Mouse (Mus musculus): ENCODE results near the gene Ttc8.
"Not testable (repeated sequence)": the region's sequence is repeated elsewhere in the genome, so short reads cannot be mapped to it uniquely, and the experiment has no call there.

Ttc8 gene

DNA sequence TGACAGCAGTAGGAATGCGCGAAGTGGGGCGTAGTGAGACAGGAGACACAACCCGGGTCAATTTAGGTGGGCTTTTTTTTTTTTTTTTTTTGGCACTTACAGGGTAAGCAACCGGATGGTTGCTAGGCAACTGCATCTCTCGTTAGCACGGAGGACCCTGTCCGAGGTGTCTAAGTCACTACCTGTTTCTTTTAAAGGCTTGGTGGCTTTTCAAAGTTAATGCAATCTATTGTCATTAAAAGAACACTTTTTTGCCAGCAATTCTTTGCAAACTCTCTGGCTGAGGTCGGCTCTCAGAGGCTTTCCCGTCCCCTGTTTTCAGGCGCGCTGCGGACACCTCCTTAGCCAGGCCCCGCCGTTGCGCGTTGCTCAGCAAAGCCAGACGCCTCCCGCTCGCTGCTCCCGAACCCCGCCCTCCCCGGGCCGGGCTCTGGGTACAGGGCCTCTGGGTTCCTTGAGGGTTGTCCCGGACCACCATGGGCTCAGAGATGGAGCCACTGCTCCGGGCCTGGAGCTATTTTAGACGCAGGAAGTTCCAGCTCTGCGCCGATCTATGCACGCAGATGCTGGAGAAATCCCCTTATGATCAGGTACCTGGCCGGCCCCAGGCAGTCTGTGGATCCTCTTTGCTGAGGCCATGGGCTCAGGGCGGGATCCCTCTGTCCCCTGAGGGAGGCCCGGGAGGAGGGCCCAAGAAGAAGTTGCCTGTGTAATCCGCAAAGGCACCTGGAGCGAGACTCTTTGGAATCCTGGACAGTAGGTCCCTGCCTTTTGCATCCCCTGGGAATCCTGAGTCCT, at the start of gene Ttc8:
Gene Ttc8, plus strand, starts transcription at position 381 of the 798 bp plus-strand sequence.
- in situ Hi-C loops (cut with MboI; ENCODE audit: unreplicated experiment in 2 of 2), result no loop called here

GRCm38 (mm10) chr12:98872836-98873235, 47.5 kb upstream of the Ttc8 start:
- in situ Hi-C loops (cut with MboI; ENCODE audit: unreplicated experiment in 2 of 2), result no loop called here

DNA sequence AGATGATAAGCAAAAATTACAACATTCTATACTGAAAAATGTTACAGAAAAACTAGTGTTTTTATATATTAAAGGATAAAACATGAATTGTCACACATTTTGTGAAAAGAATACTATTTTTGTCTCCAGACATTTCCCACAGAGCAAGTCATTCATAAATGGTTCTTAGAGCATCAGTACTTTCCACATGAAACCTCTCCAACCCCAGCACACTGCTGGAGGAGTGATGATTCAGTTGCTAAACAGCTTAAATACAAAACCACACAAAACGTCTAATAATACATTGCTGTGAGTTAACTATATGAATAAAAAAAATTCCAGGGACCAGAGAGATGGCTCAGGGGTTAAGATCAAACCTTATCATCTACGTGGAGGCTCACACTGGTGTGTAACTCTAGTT, 45.2 kb upstream of the Ttc8 start:
- in situ Hi-C loops (cut with MboI; ENCODE audit: unreplicated experiment in 2 of 2), result no loop called here

- in situ Hi-C loops (cut with MboI; ENCODE audit: unreplicated experiment in 2 of 2), result no loop called here
These were observed 41.7 kb upstream of the Ttc8 start for GRCm38 (mm10) chr12:98878693-98879092.

DNA sequence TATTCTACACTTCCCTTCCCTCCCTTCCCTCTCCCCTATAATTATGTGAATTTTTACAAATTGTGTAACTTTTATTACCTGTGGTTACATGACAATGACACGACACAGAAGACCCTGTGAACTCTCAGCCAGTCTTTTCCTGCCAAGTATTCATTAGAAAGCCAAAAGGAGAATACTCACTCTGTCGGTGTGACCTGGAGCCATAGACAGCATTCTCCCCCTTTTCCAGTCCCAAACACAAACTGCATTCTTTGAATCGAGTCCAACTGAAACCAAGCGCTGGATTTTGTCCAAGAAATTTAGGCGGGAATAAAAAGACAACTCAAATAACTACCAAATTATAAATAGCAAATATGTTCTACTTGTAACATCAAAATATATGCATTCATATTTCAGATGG, 38.6 kb upstream of the Ttc8 start:
- in situ Hi-C loops (cut with MboI; ENCODE audit: unreplicated experiment in 2 of 2), result loop anchor here (5.0 to 10.0 kb wide), 2 partner anchors 209 to 597 kb away; no protein-coding TSS in a partner anchor

DNA sequence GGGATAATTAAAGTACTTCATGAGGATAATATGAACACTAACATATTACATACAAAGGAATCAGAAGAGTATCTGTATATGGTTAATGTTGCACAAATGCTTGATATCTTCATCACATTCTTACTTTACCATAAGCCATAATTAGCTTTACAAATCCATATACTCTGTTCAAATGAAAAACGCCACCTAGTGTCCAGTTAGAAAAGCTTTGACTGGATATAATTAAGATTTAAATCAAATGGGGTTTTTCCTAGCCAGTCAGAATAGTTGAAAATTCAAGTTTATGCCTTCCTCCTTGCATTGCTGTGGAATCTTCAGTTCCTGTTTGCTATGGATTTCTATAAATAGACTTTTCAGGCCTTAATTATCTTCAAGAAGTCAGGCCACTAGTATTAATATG, 35.9 kb upstream of the Ttc8 start:
- in situ Hi-C loops (cut with MboI; ENCODE audit: unreplicated experiment in 2 of 2), result loop anchor here (5.0 to 10.0 kb wide), 2 partner anchors 212 to 600 kb away; no protein-coding TSS in a partner anchor

GRCm38 (mm10) chr12:98896761-98897160, 23.6 kb upstream of the Ttc8 start:
- in situ Hi-C loops (cut with MboI; ENCODE audit: unreplicated experiment in 2 of 2), result no loop called here

DNA sequence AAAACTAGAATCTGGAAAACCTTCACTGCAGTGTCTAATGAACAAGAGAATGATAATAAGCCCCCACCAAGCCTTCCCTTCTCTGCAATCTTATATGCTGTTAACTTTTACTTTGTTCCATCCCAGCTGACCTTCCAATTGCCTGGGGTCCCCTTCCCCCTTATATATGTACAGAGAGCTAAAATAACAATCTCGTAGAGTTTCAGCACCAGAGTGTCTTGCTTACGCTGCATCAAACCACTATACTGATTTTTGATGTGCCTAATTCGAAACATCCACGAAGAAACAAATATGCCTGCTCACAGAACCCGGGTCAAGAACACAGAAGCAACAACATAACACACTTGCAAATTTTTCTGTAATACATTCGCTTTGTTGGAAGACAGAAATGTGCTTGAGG, 20.7 kb upstream of the Ttc8 start:
- in situ Hi-C loops (cut with MboI; ENCODE audit: unreplicated experiment in 2 of 2), result no loop called here

DNA sequence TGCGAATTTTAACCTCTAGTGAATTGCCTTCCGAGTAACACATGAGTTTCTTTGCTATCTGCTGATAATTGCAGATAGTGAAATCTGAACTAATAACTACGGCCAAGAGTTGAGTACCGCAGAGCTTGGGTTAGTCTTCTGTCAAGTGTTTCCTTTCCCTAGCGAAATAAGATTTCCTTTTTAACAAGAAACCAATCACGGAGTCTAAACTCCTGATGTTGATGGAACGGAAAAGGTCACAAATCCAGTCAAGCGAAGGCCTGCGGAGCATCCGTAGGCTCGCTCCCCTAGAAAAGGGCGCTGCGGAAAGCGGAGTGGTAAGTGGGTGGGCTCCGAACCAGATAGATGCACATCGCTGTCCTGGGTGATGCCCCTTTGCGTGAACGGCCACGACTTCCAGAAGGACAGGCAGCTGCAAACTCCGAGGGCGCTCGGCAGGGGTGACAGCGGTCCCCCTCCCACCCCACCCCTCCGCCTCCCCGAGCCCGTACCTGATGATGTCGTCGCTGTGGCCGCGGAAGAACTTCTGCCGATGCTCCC, 20.0 kb upstream of the Ttc8 start:
- in situ Hi-C loops (cut with MboI; ENCODE audit: unreplicated experiment in 2 of 2), result no loop called here

- in situ Hi-C loops (cut with MboI; ENCODE audit: unreplicated experiment in 2 of 2), result no loop called here
These were observed 19.2 kb upstream of the Ttc8 start, which contains the start of gene Eml5 for GRCm38 (mm10) chr12:98900881-98901801. Eml5 (minus strand) TSS chr12:98901484.

DNA sequence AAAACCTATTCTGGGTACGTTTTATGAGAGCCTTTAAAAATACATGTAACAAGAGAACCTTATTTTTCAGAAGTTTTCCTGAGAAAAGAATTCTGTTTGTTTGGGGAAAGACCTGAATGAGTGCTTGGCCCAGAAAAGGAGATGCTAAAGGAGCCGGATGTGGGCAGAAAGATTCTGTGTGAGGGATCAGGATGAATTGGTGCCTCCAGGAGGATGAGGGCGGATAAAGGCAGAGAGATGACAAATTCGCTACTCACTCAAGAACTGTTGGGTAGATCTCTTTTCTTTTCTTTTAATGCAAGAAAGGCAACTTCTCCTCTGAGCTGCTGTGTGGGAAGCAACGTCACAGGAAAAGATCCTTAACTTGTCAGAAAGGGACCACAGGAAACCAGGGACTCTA, 14.9 kb upstream of the Ttc8 start:
- in situ Hi-C loops (cut with MboI; ENCODE audit: unreplicated experiment in 2 of 2), result no loop called here

GRCm38 (mm10) chr12:98910096-98910495, 10.3 kb upstream of the Ttc8 start:
- in situ Hi-C loops (cut with MboI; ENCODE audit: unreplicated experiment in 2 of 2), result no loop called here

DNA sequence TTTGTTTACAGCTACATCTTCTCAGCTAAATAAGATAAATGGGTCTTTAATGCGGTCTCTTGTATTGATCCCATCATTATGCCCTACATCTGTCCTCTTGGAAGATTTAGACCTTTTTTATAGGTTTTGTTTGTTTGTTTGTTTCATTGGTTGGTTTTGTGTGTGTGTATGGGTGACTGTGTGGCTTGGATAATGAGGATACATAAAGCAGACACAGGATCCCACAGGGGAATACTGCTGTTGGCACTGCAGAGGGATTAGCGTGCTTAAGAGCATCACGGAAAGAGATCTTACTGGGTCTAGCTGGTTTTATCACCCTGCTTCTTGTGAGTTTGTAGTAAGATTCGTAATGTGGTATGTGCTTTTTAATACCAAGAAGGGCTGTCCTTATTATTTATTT, 10.8 kb downstream of the Ttc8 start:
- in situ Hi-C loops (cut with MboI; ENCODE audit: unreplicated experiment in 2 of 2), result no loop called here

DNA sequence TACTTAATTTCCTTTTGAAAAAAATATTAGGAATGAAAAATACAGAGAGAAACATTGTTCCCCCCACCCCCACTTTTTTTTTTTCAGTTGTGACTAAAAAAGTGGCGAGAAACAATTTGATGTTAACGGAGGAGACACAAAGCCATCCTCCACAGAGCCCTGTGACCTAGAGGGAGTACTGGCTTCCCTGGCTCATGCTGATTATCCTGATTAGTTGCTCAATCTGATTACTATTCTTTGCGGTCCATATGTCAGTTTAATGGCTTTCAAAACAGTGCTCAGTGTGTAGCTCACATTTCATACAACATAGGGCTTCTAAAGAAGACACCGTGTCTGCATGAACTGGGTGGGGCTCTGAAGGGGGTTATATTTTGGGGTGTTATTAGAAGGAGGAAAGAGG, 12.1 kb downstream of the Ttc8 start:
- in situ Hi-C loops (cut with MboI; ENCODE audit: unreplicated experiment in 2 of 2), result no loop called here

GRCm38 (mm10) chr12:98932856-98933255, 12.5 kb downstream of the Ttc8 start:
- in situ Hi-C loops (cut with MboI; ENCODE audit: unreplicated experiment in 2 of 2), result no loop called here

- in situ Hi-C loops (cut with MboI; ENCODE audit: unreplicated experiment in 2 of 2), result not testable (repeated sequence)
These were observed 30.9 kb downstream of the Ttc8 start for GRCm38 (mm10) chr12:98951295-98951694.

DNA sequence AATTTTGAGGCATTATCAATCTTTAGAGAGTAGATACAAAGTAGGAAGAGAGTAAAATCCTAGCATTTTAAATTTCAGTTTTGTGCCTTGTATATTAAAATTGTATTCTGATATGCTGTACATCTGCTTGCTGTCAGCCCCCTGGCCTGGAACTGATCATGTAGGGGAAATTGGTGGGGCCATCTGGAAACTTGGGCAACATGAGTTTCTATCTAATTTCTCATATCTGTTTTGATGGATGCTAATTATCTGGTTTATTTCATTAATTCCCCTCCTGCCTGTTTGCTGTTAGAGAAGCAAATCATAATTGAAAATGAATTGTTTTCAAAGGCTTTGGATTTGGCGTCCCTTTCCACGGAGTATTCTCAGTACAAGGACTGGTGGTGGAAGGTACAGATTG, 36.6 kb downstream of the Ttc8 start:
- in situ Hi-C loops (cut with MboI; ENCODE audit: unreplicated experiment in 2 of 2), result no loop called here

DNA sequence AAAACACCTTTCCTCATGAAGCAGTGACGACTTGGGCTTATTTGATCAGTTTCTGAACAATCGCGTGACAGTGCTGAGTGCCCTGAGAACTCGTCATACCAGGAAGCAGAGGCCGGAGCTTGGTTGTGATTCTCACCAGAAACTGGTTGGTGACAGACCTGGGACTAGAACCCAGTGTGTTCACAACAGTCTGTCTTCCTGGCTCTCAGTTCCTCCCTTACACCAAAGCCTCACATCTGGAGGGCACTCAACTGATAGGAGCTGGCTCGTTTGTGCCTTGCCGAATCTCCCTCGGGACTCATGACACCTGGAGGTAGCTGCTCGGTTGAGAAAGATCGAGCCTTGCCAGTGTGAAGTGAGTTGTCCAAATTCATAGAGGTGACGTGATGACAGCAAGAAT, 37.1 kb downstream of the Ttc8 start:
- in situ Hi-C loops (cut with MboI; ENCODE audit: unreplicated experiment in 2 of 2), result no loop called here

- in situ Hi-C loops (cut with MboI; ENCODE audit: unreplicated experiment in 2 of 2), result no loop called here
These were observed 40.6 kb downstream of the Ttc8 start for GRCm38 (mm10) chr12:98961008-98961407.

DNA sequence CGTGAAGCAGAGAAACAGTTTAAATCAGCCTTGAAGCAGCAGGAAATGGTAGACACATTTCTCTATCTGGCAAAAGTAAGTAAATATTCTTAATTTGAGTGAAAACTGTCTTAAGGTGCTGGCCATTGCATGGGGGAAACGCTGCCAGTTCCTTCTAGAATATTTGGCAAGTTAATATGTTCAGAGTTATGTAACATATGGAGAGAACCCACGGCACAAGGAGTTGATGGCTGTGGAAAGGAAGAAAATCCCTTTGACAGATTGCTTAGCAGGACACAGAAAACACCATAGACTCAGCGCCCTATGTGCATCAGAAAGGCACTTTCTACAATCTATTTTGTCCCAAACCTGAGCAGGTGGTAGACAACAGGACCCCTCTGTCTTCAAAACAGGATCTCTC, 41.0 kb downstream of the Ttc8 start:
- in situ Hi-C loops (cut with MboI; ENCODE audit: unreplicated experiment in 2 of 2), result no loop called here

GRCm38 (mm10) chr12:98965441-98966135, 45.2 kb downstream of the Ttc8 start:
- in situ Hi-C loops (cut with MboI; ENCODE audit: unreplicated experiment in 2 of 2), result no loop called here
